Mouse (Mus musculus) myocyte (in vitro differentiated cells): ENCODE results near the gene Ikbke.

Experiments
- CEBPB ChIP-seq: IDR thresholded peaks from 2 replicates; pipeline ENCODE4 v1.6.1; 2011; ENCODE audit warnings: mild to moderate bottlenecking, moderate library complexity; ENCODE audit not compliant: poor library complexity, insufficient read depth, severe bottlenecking
- MYOG ChIP-seq, 3 experiments: IDR thresholded peaks; one replicate each; pipeline ENCODE4 v1.6.1; 2011; ENCODE audit warnings: control low read depth in 2 of 3, low read depth in 2 of 3, mild to moderate bottlenecking in 2 of 3; ENCODE audit not compliant: insufficient read length in 2 of 3, control insufficient read depth in 1 of 3, insufficient read depth in 1 of 3
- POLR2A ChIP-seq: IDR thresholded peaks from one replicate; pipeline ENCODE4 v1.6.1; 2011; ENCODE audit warnings: low read depth, mild to moderate bottlenecking, control low read depth, moderate library complexity; ENCODE audit not compliant: insufficient read length
- TCF12 ChIP-seq: IDR thresholded peaks from one replicate; pipeline ENCODE4 v1.6.1; 2011; ENCODE audit warnings: mild to moderate bottlenecking, control low read depth; ENCODE audit not compliant: poor library complexity, insufficient read depth, severe bottlenecking
- USF1 ChIP-seq: IDR thresholded peaks from one replicate; pipeline ENCODE4 v1.6.1; 2011; ENCODE audit warnings: low read depth, mild to moderate bottlenecking, control low read depth, moderate library complexity

DNA sequence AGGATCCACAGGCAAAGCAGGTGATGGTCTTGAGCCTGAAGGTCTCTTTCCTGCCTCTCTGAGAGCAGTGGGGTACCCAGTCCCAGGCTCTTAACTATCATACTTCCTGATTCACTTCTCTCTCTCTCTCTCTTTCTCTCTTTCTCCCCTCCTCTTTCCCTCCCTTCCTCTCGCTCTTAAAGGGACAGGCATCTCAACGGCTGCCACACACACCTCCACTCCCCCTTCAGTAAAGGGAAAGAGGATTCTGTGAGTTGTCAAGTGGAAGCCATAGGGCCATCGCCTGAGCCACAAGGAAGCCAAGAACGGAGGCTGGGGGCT is at the start of gene Ikbke:
- TF ChIP-seq CEBPB (no peak), TCF12 (no peak), POLR2A (no peak), MYOG (IDR thresholded peaks at IDR 0.05; ENCODE audit: control insufficient read depth in 1 of 3, insufficient read depth in 1 of 3, insufficient read length in 2 of 3, low read depth in 2 of 3) (no peak), USF1 (no peak)
